Mouse (Mus musculus): Measurements from ENCODE around the gene Mroh2a.

Gene Mroh2a

GRCm38 (mm10) chr1:88260604-88261377 lies 34.0 kb downstream of the Mroh2a start:
- DNase-seq = no peak

- DNase-seq = no peak
Observed at GRCm38 (mm10) chr1:88261706-88262105, 34.9 kb downstream of the Mroh2a start.

- DNase-seq = no peak
Observed at GRCm38 (mm10) chr1:88262255-88262654, 35.5 kb downstream of the Mroh2a start.

GRCm38 (mm10) chr1:88262961-88263360 lies 36.2 kb downstream of the Mroh2a start:
- DNase-seq = no peak

GRCm38 (mm10) chr1:88263778-88264177 lies 37.0 kb downstream of the Mroh2a start:
- DNase-seq = no peak

- DNase-seq = no peak
Observed at GRCm38 (mm10) chr1:88264237-88264868, 37.6 kb downstream of the Mroh2a start.

- DNase-seq = no peak
Observed at GRCm38 (mm10) chr1:88264869-88265240, 38.1 kb downstream of the Mroh2a start.

- no peak for DNase-seq
Observed at GRCm38 (mm10) chr1:88266123-88266522, 39.3 kb downstream of the Mroh2a start.

GRCm38 (mm10) chr1:88267489-88267888 lies 40.7 kb downstream of the Mroh2a start:
- DNase-seq = no peak

- DNase-seq = no peak
Observed at GRCm38 (mm10) chr1:88268070-88268469, 41.3 kb downstream of the Mroh2a start.

- no peak for DNase-seq
Observed at GRCm38 (mm10) chr1:88269539-88270309, 42.9 kb downstream of the Mroh2a start.

GRCm38 (mm10) chr1:88272851-88273250 lies 46.1 kb downstream of the Mroh2a start:
- DNase-seq = no peak

GRCm38 (mm10) chr1:88273326-88273725 lies 46.5 kb downstream of the Mroh2a start:
- no peak for DNase-seq

GRCm38 (mm10) chr1:88273832-88274231 lies 47.0 kb downstream of the Mroh2a start:
- DNase-seq = no peak

- DNase-seq = no peak
Observed at GRCm38 (mm10) chr1:88274371-88275077, 47.7 kb downstream of the Mroh2a start.

GRCm38 (mm10) chr1:88275078-88275680 lies 48.4 kb downstream of the Mroh2a start:
- no peak for DNase-seq

GRCm38 (mm10) chr1:88275698-88276523 lies 49.1 kb downstream of the Mroh2a start:
- DNase-seq = peak; percentile 19

- no peak for DNase-seq
Observed at GRCm38 (mm10) chr1:88276524-88277097, 49.8 kb downstream of the Mroh2a start.

GRCm38 (mm10) chr1:88277098-88277817 lies 50.5 kb downstream of the Mroh2a start, which contains the start of the genes Hjurp and Trpm8:
Gene Hjurp (minus strand): TSS chr1:88277633.
Gene Trpm8 (plus strand): TSS chr1:88277661.
- peak; percentile 100 for DNase-seq

- peak; percentile 11 for DNase-seq
Observed at GRCm38 (mm10) chr1:88277818-88278511, 51.2 kb downstream of the Mroh2a start.
